Mouse (Mus musculus) spleen, postnatal 10 days (tissue): ENCODE results near the gene Rragc.

Source experiments
- DNase-seq, 2 experiments: peaks; one replicate each; pipeline ENCODE4 v3.0.0; 2021 to 2022; ENCODE audit warnings: low spot score in 2 of 2

Rragc gene

DNA sequence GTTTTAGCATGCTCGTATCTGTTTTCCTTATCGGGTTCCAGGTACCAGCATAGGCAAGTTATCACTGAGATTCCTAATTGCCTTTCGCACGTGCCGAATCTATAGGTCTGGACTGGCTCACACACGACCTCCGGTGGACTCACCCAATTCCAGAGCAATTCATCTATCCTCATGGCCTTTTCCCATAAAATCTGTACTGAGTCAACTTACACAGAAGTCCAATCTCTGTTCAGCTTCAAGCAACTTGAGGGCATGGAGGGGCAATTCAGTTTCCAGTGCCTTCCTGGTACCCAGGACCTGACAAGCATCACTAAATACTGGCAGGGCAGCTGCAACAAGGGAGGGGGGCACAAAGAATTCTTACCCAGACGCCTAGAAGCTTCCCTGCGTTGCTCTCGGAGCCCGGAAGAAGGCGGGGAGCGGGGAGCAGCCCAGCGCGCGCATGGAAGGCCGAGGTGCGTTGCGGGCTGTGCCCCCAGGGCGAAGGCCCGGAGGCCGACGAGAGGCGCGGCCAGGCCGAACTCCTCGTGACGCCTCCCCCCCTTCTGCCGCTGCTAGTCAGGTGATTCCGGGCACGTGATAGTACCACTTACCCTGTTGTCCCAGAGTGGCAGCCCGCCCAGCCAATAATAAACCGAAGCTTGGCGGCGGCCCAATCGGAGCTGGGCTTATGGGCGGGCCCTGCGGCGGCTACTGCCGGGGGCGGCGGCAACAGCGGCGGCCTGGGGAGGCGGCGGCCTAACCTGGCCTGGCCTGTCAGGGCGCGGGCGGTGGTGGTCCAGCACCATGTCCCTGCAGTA lies at the start of gene Rragc:
TSS of gene Rragc (plus strand) at position 699 of the 800 bp plus-strand sequence.
- peak; percentile 100 for DNase-seq

DNA sequence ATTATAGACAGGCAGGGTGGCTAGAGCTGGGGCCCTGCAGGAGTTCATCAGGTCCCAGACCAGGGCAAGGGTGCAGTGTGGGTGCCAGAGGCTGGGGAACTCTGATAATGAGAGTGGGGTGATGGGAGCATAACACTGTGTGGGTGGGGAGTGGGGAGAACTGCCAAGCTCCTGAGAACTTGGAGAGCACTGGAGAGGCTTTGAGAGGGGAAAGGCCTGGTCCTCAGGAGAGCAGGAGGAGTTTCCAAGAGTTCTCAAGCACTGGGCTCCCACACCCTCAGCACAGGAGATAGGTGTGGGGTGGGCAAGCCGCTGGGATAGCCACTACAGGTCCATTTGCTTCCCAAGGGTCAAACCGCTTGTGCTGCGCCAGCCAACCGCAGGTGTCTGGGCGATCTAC lies 23.5 kb upstream of the Rragc start:
- no peak for DNase-seq

GRCm38 (mm10) chr4:123894295-123894694 lies 23.0 kb upstream of the Rragc start:
- DNase-seq: no peak

DNA sequence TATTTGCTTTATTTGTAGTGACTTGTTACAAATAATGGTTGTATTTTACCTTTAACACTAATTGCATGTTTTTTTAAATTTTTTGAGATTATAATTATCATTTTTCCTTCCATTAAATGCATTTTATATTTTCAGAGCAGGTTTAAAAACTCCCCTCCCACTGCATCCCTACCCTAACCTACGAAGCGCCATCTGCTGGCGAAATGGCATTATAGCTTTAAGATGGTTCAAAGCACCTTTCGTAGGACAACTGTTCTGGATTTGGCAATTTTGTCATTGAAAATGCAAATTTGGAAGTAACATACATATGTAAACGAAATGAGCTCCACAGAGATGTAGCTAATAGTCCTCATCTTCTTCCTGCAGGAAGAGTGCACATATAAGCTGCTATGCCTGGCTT lies 18.6 kb upstream of the Rragc start:
- DNase-seq: peak in 1 of 2 experiments; percentile 69

GRCm38 (mm10) chr4:123903432-123903831 lies 13.8 kb upstream of the Rragc start:
- no peak for DNase-seq

- DNase-seq: peak; percentile 98 to 99
Measured at GRCm38 (mm10) chr4:123904333-123905125, 12.7 kb upstream of the Rragc start, which contains the start of gene Mycbp. TSS of gene Mycbp (plus strand) at chr4:123904832.

DNA sequence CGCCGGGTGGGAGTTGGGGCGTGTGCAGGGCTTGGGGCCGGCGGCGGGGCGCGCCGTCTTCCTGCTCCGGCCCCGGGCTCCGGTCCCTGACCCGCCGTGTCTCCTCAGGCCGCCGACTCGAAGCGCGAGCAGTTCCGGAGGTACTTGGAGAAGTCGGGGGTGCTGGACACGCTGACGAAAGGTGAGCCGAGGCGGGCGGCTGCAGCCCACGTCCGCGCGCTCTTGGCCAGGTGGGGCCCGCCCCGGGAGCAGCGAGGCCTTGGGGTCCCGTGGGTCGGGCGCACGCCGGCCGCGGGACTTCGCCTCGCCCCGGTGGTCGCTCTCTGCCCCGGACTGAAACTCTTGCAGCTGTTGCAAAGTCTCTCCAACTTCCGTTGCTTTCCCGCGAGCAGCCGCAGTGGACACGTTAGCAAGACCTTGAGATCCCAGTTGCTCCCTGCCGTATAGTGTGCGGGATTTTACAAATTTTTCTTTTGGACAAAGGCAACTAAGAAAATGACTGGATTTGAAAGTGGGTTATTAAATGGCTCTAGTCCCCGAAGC lies 12.0 kb upstream of the Rragc start:
- DNase-seq: no peak

DNA sequence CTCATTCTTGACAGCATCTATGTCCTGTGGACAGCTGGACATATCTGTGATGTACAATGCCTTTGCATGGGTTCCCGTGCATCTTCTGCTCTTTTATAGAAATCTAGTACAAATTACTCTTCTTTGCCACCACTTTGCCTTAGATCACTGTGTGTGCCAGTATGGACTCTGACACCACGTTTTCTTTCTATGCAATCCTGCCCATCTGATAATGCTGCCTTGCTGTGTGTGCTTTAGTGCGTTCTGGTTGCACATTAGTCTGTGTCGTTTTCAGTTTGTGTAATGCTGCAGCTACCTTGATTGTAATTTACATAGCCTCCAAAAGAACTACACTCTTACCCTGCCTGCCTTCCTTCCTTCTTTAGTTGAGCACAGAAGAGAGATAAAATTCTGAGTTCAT lies 5.7 kb upstream of the Rragc start:
- DNase-seq: no peak

- no peak for DNase-seq
Measured at GRCm38 (mm10) chr4:123912431-123912830, 4.8 kb upstream of the Rragc start.

DNA sequence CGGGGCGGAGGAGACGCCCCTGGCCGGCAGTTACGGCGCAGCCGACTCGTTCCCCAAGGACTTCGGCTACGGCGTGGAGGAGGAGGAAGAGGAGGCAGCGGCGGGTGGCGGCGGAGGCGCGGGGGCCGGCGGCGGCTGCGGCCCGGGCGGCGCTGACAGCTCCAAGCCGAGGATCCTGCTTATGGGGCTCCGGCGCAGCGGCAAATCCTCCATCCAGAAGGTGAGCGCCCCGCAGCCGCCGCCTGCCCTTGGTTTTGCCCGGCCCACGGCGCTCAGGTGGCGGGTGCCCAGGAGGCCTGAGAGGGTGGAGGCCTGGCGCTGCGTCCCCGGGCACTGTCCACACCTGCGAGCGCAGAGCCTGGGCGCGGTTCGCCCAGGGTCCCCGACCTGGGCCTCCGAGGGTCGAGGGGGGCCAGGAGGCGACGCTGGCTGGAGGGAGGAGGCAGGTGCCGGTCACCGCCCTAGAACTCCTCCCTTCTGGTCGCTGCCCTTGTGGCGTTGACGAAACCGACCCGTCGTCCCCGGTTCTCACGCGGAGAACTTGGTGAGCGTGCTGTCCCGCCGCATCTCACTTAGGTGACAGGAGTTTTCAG lies 398 bp downstream of the Rragc start, which contains the start of gene 4930535I16Rik:
TSS of gene 4930535I16Rik (minus strand) at position 475 of the 593 bp plus-strand sequence.
- peak in 1 of 2 experiments; percentile 57 for DNase-seq

DNA sequence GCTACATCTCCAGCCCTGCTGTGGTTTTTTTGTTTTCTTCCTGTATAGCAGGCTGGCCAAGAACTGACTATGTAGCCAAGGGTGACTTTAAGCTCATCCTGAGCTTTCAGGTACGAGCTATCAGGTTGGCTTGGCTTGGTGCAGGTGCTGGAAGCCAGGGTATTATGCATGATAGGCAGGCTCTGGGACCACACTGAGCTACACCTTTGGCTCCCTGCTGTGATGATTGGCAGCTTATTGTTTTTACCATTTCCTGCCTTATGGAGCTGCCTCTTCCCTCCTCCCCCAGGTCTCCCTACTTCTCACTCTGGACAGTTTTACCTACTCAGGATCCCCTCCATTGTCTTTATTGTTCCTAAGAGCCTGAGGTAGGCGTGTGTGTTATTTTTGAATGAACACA lies 1.6 kb downstream of the Rragc start:
- DNase-seq: no peak

GRCm38 (mm10) chr4:123921055-123921565 lies 3.9 kb downstream of the Rragc start:
- no peak for DNase-seq

DNA sequence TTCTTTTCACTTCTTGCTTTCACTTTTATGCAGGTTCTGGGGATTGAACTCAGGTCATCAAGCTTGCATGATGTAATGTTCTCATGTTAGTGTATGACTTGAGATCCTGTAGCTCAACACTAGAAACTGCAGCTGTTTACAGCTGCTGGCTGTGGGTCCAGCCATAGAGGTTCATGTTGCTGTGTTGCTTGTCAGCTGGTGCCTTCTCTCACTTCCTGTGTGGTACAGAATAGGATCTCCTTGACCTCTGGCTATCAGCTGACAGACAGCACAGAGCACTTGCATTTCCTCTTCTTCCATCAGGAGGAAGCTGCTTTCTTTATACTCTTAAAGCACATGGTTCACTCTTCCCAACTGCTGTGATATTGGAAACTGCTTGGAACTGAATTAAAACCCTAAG lies 10.7 kb downstream of the Rragc start:
- DNase-seq: no peak

GRCm38 (mm10) chr4:123929994-123930393 lies 12.7 kb downstream of the Rragc start:
- DNase-seq: no peak

DNA sequence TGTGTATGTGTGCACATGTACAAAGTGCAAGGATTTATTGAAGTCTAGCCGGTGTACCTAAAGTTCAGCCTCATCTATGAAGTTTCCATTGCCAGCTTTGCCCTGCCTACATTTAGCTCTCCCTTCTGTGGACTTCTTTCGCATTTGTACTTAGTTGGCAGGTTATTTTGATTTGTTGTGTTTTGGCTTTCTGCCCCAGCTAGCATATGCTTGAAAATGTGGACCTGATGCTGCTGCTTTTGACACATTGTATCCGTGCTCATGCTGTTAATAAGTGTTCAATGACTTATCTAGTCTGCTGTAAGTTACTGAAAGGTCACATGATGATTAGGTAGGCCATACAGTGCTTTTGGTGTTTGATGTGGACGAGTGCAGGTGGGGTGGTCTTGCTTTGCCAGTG lies 17.1 kb downstream of the Rragc start:
- DNase-seq: no peak

- DNase-seq: no peak
Measured at GRCm38 (mm10) chr4:123936059-123936458, 18.8 kb downstream of the Rragc start.

- DNase-seq: peak; percentile 63 to 84
Measured at GRCm38 (mm10) chr4:123939838-123940237, 22.6 kb downstream of the Rragc start.

GRCm38 (mm10) chr4:123940878-123941277 lies 23.6 kb downstream of the Rragc start:
- DNase-seq: peak in 1 of 2 experiments; percentile 28

DNA sequence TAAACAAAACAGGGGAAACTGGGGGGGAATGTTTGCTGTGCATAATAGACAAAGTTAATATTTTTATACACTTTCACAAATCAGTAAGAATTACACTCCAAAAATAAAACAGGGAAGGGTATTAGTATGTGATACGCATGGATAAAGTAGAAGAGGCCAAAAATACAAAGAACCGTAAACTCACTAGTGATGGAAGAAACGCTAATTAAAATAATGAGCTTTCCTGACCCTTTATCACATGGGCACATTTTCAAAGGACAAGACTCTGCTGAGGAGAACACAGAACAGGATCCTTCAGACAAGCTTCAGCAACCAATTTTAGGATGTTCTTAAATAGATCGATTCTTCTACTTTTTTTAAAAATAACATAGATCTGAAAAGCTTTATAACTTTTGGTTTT lies 29.5 kb downstream of the Rragc start:
- DNase-seq: no peak

- no peak for DNase-seq
Measured at GRCm38 (mm10) chr4:123947149-123947548, 29.9 kb downstream of the Rragc start.

- DNase-seq: no peak
Measured at GRCm38 (mm10) chr4:123948901-123949300, 31.7 kb downstream of the Rragc start.

DNA sequence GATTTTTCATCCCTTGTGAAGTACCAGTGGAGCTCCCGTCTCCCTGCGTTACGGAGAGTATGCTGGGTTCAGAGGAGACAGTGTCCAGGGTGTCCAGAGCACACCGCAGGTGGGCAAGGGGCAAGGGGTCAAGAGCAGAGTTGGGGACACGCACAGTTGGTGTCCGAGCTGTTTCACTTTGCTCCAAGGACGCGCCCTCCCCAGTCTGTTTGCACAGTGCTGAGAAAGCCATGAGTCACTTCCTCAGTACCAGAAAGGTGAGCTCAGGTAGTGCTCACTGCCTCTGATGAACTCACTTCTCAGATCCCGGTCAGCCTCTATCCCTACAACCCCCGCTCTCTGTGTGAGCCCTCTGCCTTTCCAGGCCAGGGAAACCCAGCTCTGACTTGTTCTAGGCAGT lies 32.4 kb downstream of the Rragc start:
- no peak for DNase-seq
